Mouse (Mus musculus): ENCODE results near the gene Ascc3.

GRCm38 (mm10) chr10:50650612-50651011 lies 58.1 kb downstream of the Ascc3 start:
- TF ChIP-seq CTCF (conservative IDR thresholded peaks at IDR 0.05; ENCODE audit: low read length) (no peak), NANOG (IDR thresholded peaks at IDR 0.05; ENCODE audit: borderline replicate concordance, low read length) (no peak), POU5F1 (IDR thresholded peaks at IDR 0.05; ENCODE audit: borderline replicate concordance, low read length) (no peak)
